Mouse (Mus musculus) skeletal muscle tissue, adult 2 months (tissue): ENCODE results near the gene Grik3.
A peak's percentile ranks its signal among the peaks of the same experiment; 100 is the strongest.

Source experiments
- DNase-seq: peaks from one replicate; pipeline ENCODE4 v3.0.0-alpha.2; 2012; ENCODE audit warnings: low read depth, low spot score

The Grik3 gene

GRCm38 (mm10) chr4:125490661-125491504 is at the start of gene Grik3:
Gene Grik3 (plus strand): TSS chr4:125490700.
- DNase-seq = no peak

GRCm38 (mm10) chr4:125441821-125442220 is 48.7 kb upstream of the Grik3 start:
- DNase-seq = peak; percentile 2

GRCm38 (mm10) chr4:125444366-125444765 is 46.1 kb upstream of the Grik3 start:
- no peak for DNase-seq

- DNase-seq = no peak
Observed at GRCm38 (mm10) chr4:125450602-125451321, 39.7 kb upstream of the Grik3 start.

- no peak for DNase-seq
Observed at GRCm38 (mm10) chr4:125451821-125452220, 38.7 kb upstream of the Grik3 start.

- no peak for DNase-seq
Observed at GRCm38 (mm10) chr4:125456506-125456905, 34.0 kb upstream of the Grik3 start.

- no peak for DNase-seq
Observed at GRCm38 (mm10) chr4:125457152-125458093, 33.1 kb upstream of the Grik3 start.

GRCm38 (mm10) chr4:125459791-125460190 is 30.7 kb upstream of the Grik3 start:
- DNase-seq = no peak

GRCm38 (mm10) chr4:125469711-125470372 is 20.7 kb upstream of the Grik3 start:
- DNase-seq = no peak

GRCm38 (mm10) chr4:125474903-125475302 is 15.6 kb upstream of the Grik3 start:
- DNase-seq = no peak

GRCm38 (mm10) chr4:125478071-125478470 is 12.4 kb upstream of the Grik3 start:
- DNase-seq = no peak

GRCm38 (mm10) chr4:125481256-125481655 is 9.2 kb upstream of the Grik3 start:
- no peak for DNase-seq

GRCm38 (mm10) chr4:125484131-125484530 is 6.4 kb upstream of the Grik3 start:
- no peak for DNase-seq

GRCm38 (mm10) chr4:125485416-125486239 is 4.9 kb upstream of the Grik3 start:
- DNase-seq = no peak

- no peak for DNase-seq
Observed at GRCm38 (mm10) chr4:125486616-125487015, 3.9 kb upstream of the Grik3 start.

- DNase-seq = no peak
Observed at GRCm38 (mm10) chr4:125487031-125487430, 3.5 kb upstream of the Grik3 start.

- DNase-seq = no peak
Observed at GRCm38 (mm10) chr4:125488796-125489637, 1.5 kb upstream of the Grik3 start.

GRCm38 (mm10) chr4:125489901-125490590 is 454 bp upstream of the Grik3 start:
- no peak for DNase-seq
